Mouse (Mus musculus): ENCODE results near the gene Fndc3b.

DNA sequence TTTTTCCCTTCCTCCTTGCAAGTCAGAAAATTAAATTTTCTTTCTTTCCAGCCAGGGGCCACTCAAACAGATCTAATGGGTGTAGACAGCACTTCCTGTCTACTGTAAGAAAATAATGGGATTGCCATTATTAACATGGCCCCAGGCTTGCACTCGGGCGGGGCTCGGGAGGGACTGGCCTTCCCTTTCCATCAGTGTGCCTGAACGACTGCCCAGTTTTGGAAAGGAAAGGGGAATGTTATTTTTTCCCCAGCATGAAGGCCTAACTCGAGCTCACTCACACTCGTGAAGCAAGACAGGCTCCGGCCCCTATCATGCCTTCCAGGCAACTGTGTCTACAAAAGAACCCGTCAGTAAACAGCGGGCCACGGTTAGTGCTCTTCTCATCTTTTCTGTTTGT is 16.5 kb downstream of the Fndc3b start:
- TF ChIP-seq EP300 (IDR thresholded peaks at IDR 0.05; ENCODE audit: low read length) = no peak
- TF ChIP-seq NRF1 (IDR thresholded peaks at IDR 0.05; ENCODE audit: low read depth, low read length) = no peak
- TF ChIP-seq CHD2 (IDR thresholded peaks at IDR 0.05; ENCODE audit: low read length) = no peak
- no peak for TF ChIP-seq POLR2A (IDR thresholded peaks at IDR 0.05; ENCODE audit: low read depth, low read length)
- no peak for TF ChIP-seq ETS1 (conservative IDR thresholded peaks at IDR 0.05; ENCODE audit: low read depth, low read length)
